Mouse (Mus musculus) adrenal gland, adult 2 months (tissue): Measurements from ENCODE around the gene Rbfox1. TPM values are rescaled to one million over a fixed set of nuclear protein-coding genes. Genes with fewer than 3 reads are reported as not detected.

Source experiments
- DNase-seq: peaks from one replicate; pipeline ENCODE4 v3.0.0; 2021
- polyA plus RNA-seq: library from polyadenylated mRNA; depleted of rRNA; stranded (reverse); fragments of >200 nt; gene quantifications from 2 replicates; pipeline ENCODE4 v1.2.3, GENCODE M21; 2012
- total RNA-seq, 2 experiments: library from RNA; stranded (reverse); gene quantifications; 2 replicates each; pipeline ENCODE4 v1.2.3; 2021

Gene Rbfox1
- total and polyA plus RNA-seq, 3 experiments: 1.3 to 1.4 (median 1.4) TPM

DNA sequence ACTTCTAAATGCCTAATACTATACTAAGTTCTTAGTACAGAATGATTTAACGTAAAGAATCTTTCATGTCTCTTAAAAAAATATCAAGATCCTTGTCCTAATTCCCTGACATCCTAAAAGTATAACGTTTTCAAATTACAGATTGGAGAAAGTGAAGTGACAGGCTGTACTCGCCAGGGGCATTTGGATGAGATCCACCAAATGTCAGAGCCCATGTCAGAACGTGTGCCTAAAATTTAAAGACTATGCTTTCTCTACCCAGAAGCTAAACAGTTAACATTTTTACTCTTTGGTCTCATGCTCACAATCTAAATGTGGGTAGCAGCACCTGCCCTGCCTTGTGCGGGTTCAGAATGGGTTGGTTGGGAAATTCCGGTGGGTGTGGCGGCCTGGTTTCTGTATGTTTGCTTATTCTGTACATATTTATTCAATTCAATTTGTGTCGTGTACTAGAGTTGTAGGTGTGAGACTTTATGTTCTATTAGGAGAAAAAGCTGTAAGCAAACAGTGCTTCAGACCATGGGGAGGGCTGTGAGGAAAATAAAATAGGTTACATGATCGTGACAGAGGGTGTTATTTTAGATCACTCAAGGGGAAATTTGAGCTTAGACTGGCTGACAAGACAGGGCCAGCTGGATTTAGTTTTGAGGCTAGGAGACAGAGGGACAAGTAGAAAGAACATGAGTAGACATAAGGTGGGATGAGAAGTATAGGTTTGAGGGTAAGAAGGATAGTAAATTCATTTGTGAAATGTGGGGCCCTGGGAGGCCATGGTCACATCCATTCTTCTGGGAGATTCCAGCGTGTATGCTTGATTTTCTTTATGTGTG lies 1203.7 kb downstream of the Rbfox1 start:
- no peak for DNase-seq

DNA sequence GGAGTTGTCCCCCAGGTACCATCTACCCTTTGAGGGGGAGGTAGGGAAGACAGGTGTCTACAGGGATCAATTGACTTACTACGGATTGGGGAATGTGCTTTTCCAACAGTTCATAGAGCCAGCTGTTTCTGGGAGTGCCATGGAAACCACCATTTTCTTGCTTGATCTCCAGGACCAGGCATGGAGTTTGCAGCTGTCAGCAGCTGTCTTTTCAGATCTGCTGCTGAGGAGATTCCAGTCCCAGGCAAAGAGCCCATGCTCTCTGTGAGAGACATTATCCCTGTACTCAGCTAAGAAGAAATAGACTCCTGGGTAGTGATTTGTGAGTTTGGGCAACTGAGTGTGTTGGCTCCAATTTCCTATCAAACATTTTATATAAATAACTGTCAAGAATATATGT lies 1204.3 kb downstream of the Rbfox1 start:
- no peak for DNase-seq

DNA sequence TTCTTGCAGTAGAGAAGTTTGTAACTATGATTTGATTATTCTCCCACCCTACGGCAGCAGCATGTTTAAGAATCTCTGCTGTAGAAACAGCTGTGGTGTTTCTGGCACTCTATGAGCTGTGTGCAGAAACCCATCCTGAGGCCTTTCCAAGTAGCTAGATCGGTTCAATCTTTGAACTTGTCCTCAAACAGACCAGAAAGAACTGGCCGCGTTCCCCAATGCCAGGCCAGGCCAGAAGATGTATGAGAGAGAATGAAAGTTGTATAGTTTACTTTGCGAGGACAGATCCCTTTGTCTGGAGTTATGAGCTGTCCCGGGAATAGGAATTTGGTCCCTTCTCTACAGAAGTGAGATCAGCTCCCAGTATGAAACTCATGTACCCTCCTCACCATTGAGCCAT lies 1205.0 kb downstream of the Rbfox1 start:
- no peak for DNase-seq

DNA sequence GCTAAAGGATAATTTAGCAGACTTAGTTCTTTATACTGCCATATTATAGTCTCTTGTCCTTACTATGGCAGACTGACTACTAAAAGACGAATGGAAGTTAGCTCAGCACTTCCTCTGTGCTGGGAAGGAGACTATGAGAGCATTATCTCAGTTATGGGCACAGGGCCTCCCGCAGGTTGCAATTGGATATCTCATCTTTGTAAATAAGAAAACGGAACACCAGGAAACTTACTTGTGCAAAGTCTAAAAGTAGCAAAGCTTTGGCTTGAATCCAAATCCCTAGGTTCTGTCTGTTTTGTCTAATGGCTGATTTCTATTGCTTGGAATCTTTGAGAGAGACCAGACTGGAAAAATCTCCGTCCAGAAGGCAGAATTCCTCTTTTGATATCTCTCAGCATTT lies 1207.7 kb downstream of the Rbfox1 start:
- no peak for DNase-seq

DNA sequence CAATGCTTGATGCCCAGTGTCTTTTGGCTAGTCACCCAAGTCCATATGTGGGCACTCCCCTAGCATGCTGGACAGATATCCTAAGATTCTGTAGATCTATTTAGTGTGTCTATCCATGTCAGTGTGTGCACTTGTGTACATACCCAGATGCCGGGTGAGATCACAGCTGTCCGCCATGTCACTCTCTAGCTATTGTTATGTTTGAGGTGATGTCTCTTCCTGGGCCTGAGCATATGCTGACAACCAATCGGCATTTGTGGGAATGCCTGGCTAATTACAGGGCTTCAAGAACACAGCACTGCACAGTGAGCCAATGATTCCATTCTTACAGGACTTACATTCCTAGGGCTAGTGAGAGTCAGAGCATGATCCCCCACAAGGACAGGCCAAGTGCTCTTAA lies 1208.5 kb downstream of the Rbfox1 start:
- DNase-seq: no peak

DNA sequence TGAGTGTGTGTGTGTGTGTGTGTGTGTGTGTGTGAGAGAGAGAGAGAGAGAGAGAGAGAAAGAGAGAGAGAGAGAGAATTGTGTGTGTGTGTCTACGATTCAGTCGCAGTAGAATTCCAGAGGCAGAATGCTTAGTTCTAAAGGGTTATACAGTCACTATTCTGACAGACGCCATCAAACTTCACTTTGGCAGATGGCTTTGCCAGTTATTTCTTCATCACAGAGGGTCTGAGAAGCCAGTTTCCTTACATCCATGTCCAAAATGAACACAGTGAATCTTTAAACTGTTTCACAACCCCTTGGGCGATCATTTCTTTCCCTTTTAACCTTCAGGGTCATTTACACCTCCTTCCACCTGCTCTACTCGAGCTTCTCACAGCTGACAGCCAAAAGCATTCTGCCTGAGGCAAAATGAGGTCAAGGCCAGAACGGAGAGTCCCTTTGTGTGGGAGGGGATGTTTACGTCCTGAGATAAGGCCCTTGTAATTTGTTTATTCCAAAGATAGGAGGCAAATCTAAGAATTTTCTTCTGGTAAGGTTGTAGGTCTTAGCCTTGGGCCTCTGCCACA lies 1209.1 kb downstream of the Rbfox1 start:
- DNase-seq: peak; percentile 6

DNA sequence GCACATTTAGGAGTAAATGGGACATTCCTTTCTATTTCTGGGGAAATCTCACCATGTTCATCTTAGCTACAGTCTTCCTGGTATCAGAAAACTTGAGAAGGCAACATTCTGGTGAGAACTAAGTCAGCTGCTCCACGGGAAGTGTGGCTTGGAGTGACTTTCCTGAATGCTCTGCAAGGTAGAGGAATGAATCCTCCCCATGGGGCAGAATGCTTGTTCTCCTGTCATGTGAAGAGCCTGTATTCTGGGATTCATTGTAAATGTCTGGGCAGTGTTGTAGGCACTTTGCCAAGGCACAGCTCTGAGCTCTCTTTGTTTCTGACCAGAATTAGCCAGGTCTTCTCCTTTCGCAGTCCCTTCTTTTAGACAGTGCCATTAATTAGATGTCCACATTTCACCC lies 1211.9 kb downstream of the Rbfox1 start:
- no peak for DNase-seq

DNA sequence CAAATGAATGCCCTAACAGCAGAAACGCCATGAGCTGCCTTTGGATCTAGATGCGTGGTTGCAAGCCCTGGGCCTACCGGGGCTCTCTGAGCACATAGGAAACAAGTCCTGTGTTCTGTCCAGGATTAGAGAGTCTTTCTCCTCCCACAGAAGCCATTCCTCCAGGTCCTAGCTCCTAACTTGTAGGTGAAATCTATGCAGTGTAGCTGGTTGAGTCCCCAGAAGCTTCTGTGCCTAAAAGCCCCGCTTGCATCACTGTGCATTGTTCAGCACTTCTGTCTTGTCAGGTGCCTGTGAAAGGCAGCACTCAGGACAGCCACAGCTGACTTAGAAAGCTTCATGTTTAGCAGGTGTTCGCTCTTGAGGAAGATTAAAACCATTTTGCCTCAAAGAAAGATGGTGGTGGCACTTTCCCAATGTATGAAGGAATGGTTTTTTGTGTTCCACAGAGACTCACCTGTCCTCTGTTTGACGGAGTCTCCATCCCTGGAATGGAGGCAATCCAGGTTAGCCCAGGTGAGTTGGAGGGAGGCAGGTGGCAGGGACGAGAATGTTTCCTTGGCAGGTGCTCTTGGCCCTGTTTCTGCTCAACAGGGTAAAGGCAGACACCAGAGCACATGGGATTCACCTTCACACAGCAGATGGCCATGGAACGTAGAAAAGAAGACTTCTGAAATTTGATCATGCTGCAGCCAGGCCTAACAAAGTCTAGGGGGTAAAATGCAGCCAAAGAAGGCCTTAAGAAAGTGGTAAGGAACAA lies 1213.0 kb downstream of the Rbfox1 start:
- no peak for DNase-seq

DNA sequence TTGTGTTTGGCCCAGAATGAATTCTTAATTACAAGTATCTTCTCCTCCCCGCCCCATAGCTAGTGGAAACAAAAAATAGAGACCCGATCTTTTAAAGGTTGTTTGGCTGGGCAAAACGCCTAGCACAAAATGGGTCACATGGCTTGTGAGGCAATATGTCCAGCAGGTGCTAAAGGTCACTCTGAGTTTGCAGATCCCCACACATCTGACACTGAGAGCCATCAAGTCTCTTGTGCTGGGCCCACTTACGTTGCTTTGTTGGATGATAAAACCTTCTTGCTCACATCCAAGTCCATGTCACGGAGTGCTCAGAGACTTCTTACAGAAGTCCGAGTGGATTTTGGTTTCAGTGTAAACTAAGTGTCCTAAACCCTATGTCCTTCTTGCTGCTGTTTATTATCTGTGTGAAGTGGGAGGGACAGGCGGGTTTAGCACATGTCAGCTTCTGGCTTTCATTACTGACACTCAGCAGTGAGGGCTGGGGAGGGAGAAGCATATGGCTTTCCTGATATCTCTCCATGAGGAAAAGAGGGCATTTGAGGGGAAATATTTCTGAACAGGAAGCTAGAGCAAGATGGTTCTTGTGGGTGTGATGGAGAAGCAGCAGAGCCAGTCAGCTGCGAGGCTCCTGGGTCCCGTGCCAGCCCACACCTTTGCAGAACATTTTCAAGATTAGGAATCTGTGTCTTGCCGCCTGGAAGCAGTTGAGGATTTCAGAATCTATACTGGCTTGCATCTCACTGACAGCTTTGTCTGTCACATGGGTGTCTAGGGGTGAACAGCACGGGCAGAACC lies 1214.5 kb downstream of the Rbfox1 start:
- DNase-seq: peak; percentile 23

DNA sequence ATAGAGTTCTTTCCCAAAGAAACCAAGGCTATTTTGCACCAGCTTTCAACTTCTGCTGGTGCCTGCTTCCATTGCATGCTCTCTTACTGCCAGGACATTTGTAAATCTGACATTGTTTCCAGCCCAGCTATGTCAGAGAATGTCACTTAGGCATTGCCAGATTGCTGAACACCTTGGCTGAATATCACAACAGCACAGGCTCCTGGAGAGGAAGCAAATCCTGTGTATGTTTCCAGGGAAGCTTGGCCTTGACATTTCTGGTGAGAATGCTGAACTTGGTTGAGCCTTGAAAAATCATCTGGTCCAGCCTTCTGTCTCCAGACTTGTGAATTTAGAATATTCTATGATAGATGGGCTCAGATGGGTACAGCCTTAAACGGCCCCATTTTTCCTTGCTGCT lies 1217.3 kb downstream of the Rbfox1 start:
- DNase-seq: peak; percentile 18

DNA sequence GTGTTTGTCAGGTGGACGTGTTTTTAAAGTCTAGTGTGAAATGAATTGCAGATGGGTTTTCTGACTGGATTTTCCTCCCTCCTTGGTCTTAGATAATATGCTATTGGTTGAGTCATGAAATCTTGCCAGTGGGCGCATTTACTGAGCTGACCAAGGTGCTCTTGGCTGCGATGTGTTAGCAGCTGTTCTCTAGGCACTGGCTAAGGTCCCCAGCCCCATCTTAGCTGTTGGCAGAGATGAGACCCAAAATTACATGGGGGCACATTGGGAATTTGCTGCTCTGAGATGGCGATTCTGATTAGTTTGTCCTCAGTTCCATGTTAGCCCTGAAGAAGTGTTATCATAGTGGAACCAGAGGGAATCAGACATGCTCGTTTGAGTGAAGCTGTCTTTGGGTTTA lies 1218.1 kb downstream of the Rbfox1 start:
- DNase-seq: no peak

DNA sequence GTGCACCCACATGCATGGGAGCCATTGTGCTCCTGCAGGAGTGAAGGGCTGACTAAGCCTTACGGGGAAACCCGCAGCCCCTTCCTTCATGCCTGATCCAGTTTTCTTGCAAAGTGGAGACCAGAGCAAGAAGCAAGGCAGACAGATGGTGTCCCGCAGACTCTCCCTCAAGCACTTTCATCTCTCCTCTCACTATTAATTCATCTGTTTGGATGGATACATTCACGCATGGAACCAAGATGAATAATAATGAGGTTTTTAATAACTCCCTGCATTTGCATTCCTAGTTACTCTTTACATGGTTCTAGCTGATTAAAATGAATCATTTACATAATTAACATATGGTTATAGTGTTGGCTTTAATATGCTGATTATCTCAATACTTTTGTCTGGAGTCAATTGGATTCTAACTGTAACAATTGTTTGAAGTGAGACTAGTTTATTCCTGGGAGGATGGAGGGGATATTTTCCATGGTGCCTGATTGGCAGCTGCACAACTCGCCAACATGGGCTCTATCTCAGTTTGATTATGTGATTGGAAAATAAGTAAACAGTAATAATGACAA lies 1221.4 kb downstream of the Rbfox1 start:
- DNase-seq: no peak

DNA sequence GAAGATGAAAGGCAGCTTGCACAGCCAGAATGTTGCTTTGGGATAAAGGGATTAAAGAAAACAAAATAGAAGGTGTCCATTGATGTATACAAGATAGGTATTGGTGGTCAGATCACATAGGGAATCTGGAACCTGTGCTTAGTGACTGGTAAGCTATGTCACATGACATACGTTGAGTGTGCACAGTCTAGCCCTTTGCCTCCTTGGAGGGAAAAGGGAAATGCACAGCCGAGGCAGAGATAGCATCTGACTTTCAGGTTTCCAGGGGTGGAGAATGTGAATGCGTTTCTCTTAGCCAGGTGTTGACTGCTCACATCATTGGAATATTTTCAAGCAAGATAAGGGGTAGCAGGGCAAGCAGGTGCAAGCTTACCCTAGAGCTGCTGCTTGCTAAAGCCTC lies 1230.8 kb downstream of the Rbfox1 start:
- DNase-seq: no peak

DNA sequence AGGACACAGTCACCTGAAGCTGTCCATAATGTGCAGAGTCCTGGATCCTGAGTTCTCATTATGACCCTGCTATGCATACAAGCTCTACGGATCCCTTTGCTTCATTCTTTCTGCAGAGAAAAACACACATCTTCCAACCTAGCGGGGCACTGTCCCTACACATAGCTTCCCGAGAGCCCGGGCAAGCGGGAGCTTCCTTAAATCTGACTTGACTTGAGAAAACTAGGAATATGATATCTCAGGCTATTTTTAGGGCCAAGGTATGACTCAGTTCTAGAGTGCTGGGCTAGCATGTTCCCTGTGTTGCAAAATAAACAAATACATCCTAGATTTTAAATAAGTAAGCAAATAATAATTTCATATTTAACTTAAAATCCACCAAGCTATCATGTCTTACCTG lies 1244.4 kb downstream of the Rbfox1 start:
- DNase-seq: no peak

DNA sequence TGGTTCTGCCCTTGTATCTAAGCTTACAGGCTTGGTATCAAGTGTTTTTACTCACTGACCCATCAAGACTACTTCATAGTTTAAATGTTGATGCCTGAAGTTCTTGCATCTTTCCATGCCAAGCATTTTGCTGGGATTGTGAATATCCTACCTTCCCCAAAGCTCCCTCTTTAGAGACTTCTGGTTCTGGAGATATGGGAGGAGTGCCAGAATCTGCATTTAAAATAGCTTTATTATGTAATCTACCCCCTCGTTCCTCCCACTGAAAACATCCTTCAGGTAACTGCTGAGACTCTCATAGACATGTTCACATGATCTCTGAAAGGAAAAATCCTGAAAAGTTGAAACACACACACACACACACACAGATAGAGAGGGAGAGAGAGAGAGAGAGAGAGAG lies 1247.3 kb downstream of the Rbfox1 start:
- DNase-seq: no peak

DNA sequence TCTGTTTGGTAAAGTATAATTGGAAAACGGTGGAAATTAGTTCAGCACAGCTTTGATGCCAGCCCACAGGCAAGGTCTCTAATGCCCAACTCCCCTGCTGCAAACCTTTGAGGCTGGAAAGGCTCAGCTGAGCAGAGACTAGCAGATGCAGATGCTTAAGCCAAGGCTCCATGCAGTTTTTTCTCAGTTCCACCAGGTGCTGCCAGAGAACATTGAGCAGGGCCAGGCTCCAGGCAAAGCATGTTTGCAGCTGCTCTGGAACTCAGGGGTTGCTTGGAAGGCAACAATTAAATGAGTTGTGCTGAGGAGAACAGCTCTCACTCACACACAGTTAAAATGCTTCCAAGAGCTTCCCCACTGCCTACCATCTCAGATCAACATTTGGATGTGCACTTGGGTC lies 1251.8 kb downstream of the Rbfox1 start:
- DNase-seq: peak; percentile 7

DNA sequence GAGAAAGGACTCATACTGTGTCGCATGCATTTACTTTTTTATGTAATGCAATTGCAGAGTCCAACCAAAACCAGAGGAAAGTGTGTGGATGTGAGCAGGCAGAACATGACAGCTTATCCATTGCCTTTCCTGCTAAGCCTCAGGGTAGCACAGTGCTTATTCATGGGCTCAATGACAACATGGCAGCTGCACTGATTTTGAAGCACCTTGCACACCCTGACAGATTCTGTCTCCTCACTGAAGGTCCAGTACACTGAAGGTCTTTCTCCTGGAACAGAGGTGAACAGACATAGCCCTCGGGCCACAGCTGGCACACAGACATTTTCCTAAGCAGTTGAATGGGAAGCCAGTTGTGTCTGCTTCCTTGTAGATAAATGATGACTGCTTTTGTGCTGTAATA lies 1254.3 kb downstream of the Rbfox1 start:
- no peak for DNase-seq

DNA sequence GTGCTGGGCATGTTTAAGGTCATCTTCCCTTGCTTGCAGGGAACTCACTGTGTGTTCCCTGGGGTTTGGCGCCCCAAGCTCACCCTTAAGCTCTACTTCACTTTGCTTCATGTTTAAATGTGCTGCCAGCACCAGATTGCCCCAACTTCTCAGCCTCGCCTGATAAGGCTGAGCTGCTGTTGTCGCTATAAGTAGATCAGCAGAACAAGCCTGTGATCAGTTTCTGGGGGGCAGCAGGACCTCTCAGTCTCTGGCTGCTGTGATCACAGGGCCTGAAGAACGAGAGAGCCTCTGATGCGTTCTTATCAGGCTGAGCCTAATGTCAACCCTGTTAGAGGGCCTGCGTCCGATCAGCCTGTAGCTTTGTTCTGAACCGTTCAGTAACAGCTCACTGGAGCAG lies 1255.8 kb downstream of the Rbfox1 start:
- DNase-seq: no peak

DNA sequence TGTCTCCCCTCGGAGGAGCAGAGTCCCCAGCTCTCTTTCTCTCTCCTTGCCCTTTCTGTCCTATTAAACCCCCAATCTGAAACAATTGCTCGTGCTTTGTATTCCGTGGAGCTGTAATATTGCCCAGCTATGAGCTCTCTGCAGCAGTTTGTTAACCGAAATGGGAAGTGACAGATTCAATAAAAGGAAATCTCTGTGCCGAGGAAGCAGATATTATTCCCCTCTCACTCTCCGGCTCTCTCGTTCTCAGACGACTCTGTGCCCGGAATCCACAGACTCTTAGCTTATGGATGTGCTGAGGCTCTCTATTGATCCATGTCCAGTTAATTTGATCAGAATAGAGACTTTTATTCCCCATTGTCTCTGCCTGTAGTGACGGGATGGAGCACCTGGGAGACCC lies 1260.3 kb downstream of the Rbfox1 start:
- DNase-seq: no peak

DNA sequence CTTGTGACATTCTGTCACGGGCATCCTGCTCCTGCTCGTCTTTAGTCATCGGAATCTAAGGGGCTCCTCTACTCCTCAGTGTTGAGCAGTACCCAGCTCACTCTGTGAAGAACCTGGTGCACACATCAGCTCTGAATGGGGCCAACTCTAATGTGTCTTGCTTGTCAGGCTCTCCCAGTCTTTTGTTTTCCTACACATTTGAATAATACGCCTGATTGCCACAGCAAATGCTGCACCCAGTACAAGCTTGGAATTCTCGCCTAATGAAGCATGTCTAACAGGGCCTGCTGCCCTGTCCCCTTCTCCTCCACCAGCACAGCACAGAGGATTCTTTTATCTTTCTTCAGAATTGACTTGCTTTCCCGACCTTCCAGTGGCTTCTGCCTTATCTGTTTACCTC lies 1261.3 kb downstream of the Rbfox1 start:
- no peak for DNase-seq

DNA sequence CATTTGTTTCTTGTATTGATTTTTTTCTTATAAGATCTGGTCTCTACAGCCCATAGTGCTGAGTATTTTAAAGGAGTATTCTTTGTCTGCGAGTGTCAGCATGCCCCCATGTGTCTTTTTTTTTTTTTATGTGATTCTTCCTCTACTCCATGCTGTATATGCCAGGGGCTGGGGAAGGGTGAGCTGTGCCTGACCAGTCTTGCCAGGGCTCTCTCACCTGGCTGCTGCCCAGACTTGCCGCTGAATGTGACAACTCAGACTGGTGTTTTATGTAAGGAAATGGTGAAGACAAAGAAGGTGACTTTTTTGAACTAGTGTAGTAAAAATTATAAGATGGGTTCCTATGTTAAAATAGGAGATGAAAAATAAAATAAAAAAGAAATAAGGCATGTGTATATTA lies 1262.7 kb downstream of the Rbfox1 start:
- no peak for DNase-seq
